Mouse (Mus musculus): ENCODE data around the gene Sf3b3. TPM values are rescaled to one million over a fixed set of nuclear protein-coding genes. Genes with fewer than 3 reads are reported as not detected.

Sf3b3 gene
- polyA plus RNA-seq (2014; fragmentation: Illumina TruSeq; extraction: RNeasy Lipid Tissue Mini Kit (QIAGEN cat#74804); ENCODE audit: low read depth, low replicate concordance) = 26.2 TPM

GRCm38 (mm10) chr8:110846405-110847170 is at the start of gene Sf3b3, which contains the start of gene Cog4:
Gene Sf3b3 (minus strand): TSS chr8:110846787.
Gene Cog4 (plus strand): TSS chr8:110846600.

GRCm38 (mm10) chr8:110805669-110806068 is 40.9 kb downstream of the Sf3b3 start, which contains the start of gene Il34:
Gene Il34 (minus strand): TSS chr8:110805924.

Other genes starting within 250 kb of the Sf3b3 start
- 1.9 TPM for gene Vac14, start 228.2 kb downstream of the Sf3b3 start, polyA plus RNA-seq (2014; fragmentation: Illumina TruSeq; extraction: RNeasy Lipid Tissue Mini Kit (QIAGEN cat#74804); ENCODE audit: low read depth, low replicate concordance)
- 0.88 TPM for gene Mtss1l, start 125.3 kb downstream of the Sf3b3 start, polyA plus RNA-seq (2014; fragmentation: Illumina TruSeq; extraction: RNeasy Lipid Tissue Mini Kit (QIAGEN cat#74804); ENCODE audit: low read depth, low replicate concordance)
- gene Il34, start 40.9 kb downstream of the Sf3b3 start, polyA plus RNA-seq (2014; fragmentation: Illumina TruSeq; extraction: RNeasy Lipid Tissue Mini Kit (QIAGEN cat#74804); ENCODE audit: low read depth, low replicate concordance) = not detected
- 25.9 TPM for gene Cog4, start 187 bp downstream of the Sf3b3 start, polyA plus RNA-seq (2014; fragmentation: Illumina TruSeq; extraction: RNeasy Lipid Tissue Mini Kit (QIAGEN cat#74804); ENCODE audit: low read depth, low replicate concordance)
- 0.87 TPM for gene Fuk, start 55.7 kb upstream of the Sf3b3 start, polyA plus RNA-seq (2014; fragmentation: Illumina TruSeq; extraction: RNeasy Lipid Tissue Mini Kit (QIAGEN cat#74804); ENCODE audit: low read depth, low replicate concordance)
- gene St3gal2, start 73.1 kb upstream of the Sf3b3 start, polyA plus RNA-seq (2014; fragmentation: Illumina TruSeq; extraction: RNeasy Lipid Tissue Mini Kit (QIAGEN cat#74804); ENCODE audit: low read depth, low replicate concordance) = 1.3 TPM
- gene Ddx19a, start 151.0 kb upstream of the Sf3b3 start, polyA plus RNA-seq (2014; fragmentation: Illumina TruSeq; extraction: RNeasy Lipid Tissue Mini Kit (QIAGEN cat#74804); ENCODE audit: low read depth, low replicate concordance) = 4.4 TPM
- gene Ddx19b, start 185.0 kb upstream of the Sf3b3 start, polyA plus RNA-seq (2014; fragmentation: Illumina TruSeq; extraction: RNeasy Lipid Tissue Mini Kit (QIAGEN cat#74804); ENCODE audit: low read depth, low replicate concordance) = 63.9 TPM
- gene Aars, start 186.4 kb upstream of the Sf3b3 start, polyA plus RNA-seq (2014; fragmentation: Illumina TruSeq; extraction: RNeasy Lipid Tissue Mini Kit (QIAGEN cat#74804); ENCODE audit: low read depth, low replicate concordance) = 24.0 TPM
- 0.87 TPM for gene Exosc6, start 209.6 kb upstream of the Sf3b3 start, polyA plus RNA-seq (2014; fragmentation: Illumina TruSeq; extraction: RNeasy Lipid Tissue Mini Kit (QIAGEN cat#74804); ENCODE audit: low read depth, low replicate concordance)
- gene Clec18a, start 245.6 kb upstream of the Sf3b3 start, polyA plus RNA-seq (2014; fragmentation: Illumina TruSeq; extraction: RNeasy Lipid Tissue Mini Kit (QIAGEN cat#74804); ENCODE audit: low read depth, low replicate concordance) = 0.31 TPM
- gene Pdpr, start 247.8 kb upstream of the Sf3b3 start, polyA plus RNA-seq (2014; fragmentation: Illumina TruSeq; extraction: RNeasy Lipid Tissue Mini Kit (QIAGEN cat#74804); ENCODE audit: low read depth, low replicate concordance) = 19.2 TPM